Mouse (Mus musculus) kidney, adult 2 months (tissue): ENCODE measurements around the gene Fbxl2.

Experiments
- CTCF ChIP-seq: fragments of 200-500 bp; conservative IDR thresholded peaks from 2 replicates; pipeline ENCODE4 v1.5.1; 2011; ENCODE audit warnings: low read depth, mild to moderate bottlenecking, control low read depth, low read length, moderate library complexity, mixed read lengths; ENCODE audit not compliant: insufficient read depth, insufficient read length
- POLR2A ChIP-seq: fragments of 200-500 bp; IDR thresholded peaks from one replicate; pipeline ENCODE4 v1.6.1; 2011; ENCODE audit warnings: low read depth, low read length, control low read depth

GRCm38 (mm10) chr9:113928591-113928990, 117.4 kb downstream of the Fbxl2 start:
- no peak for TF ChIP-seq CTCF
- no peak for TF ChIP-seq POLR2A
